Mouse (Mus musculus) lung, embryonic 16.5 days (tissue): ENCODE measurements around the gene Treml1. TPM values are rescaled to one million over a fixed set of nuclear protein-coding genes. Genes with fewer than 3 reads are reported as not detected.

Experiments used
- ATAC-seq: fragments of 200-750 bp; cut with Nextera tagmentation; 2 replicates; pipeline ENCODE4 v1.8.0; 2017; ENCODE audit warnings: low read depth, mild to moderate bottlenecking, moderate library complexity
- H3K27ac ChIP-seq: fragments of 300-500 bp; sonication (generic); 2 replicates; pipeline ENCODE4 v1.5.1; 2014; ENCODE audit warnings: mild to moderate bottlenecking, control low read depth, low read length
- H3K27me3 ChIP-seq: fragments of 300-500 bp; sonication (generic); 2 replicates; pipeline ENCODE4 v1.6.1; 2014; ENCODE audit warnings: low read depth, low read length, mixed read lengths; ENCODE audit not compliant: control insufficient read depth, insufficient read depth
- H3K36me3 ChIP-seq: fragments of 300-500 bp; sonication (generic); 2 replicates; pipeline ENCODE4 v1.6.1; 2014; ENCODE audit warnings: low read length; ENCODE audit not compliant: control insufficient read depth, insufficient read depth
- H3K4me1 ChIP-seq: fragments of 300-500 bp; sonication (generic); replicated peaks from 2 replicates; pipeline ENCODE4 v1.6.1; 2014; ENCODE audit warnings: low read length, mixed read lengths; ENCODE audit not compliant: control insufficient read depth, insufficient read depth
- H3K4me2 ChIP-seq: fragments of 300-500 bp; sonication (generic); 2 replicates; pipeline ENCODE4 v1.6.1; 2014; ENCODE audit warnings: low read depth, low read length, control low read depth
- H3K4me3 ChIP-seq: fragments of 300-500 bp; sonication (generic); 2 replicates; pipeline ENCODE4 v1.5.1; 2014; ENCODE audit warnings: mild to moderate bottlenecking, low read length, control low read depth
- H3K9ac ChIP-seq: fragments of 300-500 bp; sonication (generic); 2 replicates; pipeline ENCODE4 v1.6.1; 2014; ENCODE audit warnings: low read length, control low read depth
- H3K9me3 ChIP-seq: fragments of 300-500 bp; sonication (generic); 2 replicates; pipeline ENCODE4 v1.6.1; 2016; ENCODE audit warnings: low read length; ENCODE audit not compliant: control insufficient read depth
- WGBS: fragments of 180-500 bp; shearing (Covaris S2); extraction: QIAGEN DNeasy Blood & Tissue Kit; methylation state at CpG from one replicate; pipeline ENCODE4 v1.1.7; 2014; 5-methylcytosine and 5-hydroxymethylcytosine counted together
- polyA plus RNA-seq: library from polyadenylated mRNA; unstranded; fragments of >200 nt; fragmentation: Nextera tagmentation; extraction: Ambion mirVana; gene quantifications from 2 replicates; pipeline ENCODE4 v1.2.1, GENCODE M21; 2015

The Treml1 gene
- polyA plus RNA-seq, 1 experiment from 2014 or later, result 2.6 TPM

DNA sequence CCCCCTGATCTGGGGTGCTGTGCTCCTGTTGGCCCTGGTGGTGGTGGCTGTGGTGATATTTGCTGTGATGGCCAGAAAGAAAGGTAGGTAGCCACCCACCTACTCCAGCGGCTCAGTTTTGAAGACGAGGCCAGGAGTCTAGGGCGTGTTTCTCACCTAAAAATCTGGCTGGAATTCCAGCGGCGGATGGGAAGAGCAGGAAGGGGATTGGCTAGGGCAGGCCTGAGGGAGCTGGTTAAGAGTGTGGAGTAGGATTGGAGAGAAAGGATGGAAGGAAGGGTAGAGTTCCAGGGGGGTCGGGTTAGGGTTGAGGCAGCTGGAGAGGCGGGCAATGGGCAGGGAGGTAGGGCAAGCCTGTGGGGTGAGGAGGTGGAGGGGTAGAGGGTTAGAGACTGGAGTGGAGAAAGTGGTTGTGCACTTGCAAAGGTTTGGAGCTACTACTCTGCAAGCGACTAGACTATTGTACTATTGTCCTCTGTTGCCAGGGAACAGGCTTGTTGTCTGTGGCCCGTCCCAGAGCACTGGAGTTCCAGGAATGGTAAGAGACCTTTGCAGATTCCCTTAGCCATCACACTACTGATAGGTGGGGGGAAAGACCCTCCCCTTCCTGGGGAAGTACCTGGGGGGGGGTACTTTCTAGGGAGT, 5.9 kb downstream of the Treml1 start:
- no peak overlapping the region for H3K27ac ChIP-seq
- ATAC-seq, result no peak
- H3K36me3 ChIP-seq, result no peaks in the 10 kb centered on the region
- 73% methylated on average over 9 of the region's 9 CpGs for WGBS
- no peak overlapping the region for H3K9ac ChIP-seq
- no peak overlapping the region for H3K4me3 ChIP-seq
- no peaks in the 10 kb centered on the region for H3K27me3 ChIP-seq
- H3K4me1 ChIP-seq, result no peaks in the 10 kb centered on the region
- no peak overlapping the region for H3K4me2 ChIP-seq
- H3K9me3 ChIP-seq, result no peaks in the 10 kb centered on the region

DNA sequence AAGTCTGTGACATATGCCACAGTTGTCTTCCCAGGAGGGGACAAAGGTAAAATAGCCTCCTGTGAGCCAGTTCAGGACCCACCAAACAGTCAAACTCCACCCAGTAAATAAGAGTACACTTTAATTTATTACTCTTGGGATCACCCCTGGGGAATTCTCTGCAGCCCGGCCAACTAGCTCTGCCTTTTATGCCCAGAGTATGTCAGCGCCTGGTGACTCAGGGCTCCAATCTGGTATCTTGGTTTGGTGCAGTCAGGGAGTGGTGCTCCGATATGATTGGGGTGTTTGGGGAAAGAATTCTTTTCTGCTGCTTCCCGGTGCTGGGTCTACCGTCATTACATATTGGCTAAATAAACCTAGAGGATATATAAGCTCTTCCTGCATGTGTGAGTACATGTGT, 7.1 kb downstream of the Treml1 start:
- 74% methylated on average over 5 of the region's 5 CpGs for WGBS
- H3K9me3 ChIP-seq, result no peaks in the 10 kb centered on the region
- H3K27me3 ChIP-seq, result no peaks in the 10 kb centered on the region
- no peak overlapping the region for H3K4me2 ChIP-seq
- no peak for ATAC-seq
- H3K36me3 ChIP-seq, result no peaks in the 10 kb centered on the region
- H3K4me3 ChIP-seq, result no peak overlapping the region
- no peak overlapping the region for H3K9ac ChIP-seq
- no peaks in the 10 kb centered on the region for H3K4me1 ChIP-seq
- no peak overlapping the region for H3K27ac ChIP-seq

DNA sequence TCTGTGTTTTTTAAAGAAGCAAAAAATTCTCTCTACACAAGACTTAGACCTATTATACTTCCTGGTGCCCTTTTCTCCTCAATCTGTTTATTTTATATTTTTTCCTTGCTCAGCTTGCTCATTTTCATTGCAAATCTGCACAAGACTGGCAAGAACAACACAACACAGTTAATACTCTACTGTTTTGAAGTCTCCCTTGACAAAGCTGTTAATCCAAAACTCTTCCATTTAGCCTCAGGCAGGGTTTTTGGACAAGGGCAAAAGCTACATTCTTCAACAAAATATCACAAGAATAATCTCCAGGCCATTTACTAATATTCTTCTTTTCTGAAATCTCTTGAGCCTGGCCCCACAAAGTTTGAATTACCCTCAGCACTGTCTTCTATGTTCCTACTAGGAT, 11.9 kb downstream of the Treml1 start:
- Histone ChIP-seq H3K27me3 (no peaks in the 10 kb centered on the region), H3K4me2 (no peak overlapping the region), H3K9ac (no peak overlapping the region), H3K4me3 (no peak overlapping the region), H3K27ac (no peak overlapping the region), H3K9me3 (no peaks in the 10 kb centered on the region), H3K36me3 (no peaks in the 10 kb centered on the region), H3K4me1 (no peaks in the 10 kb centered on the region)
- ATAC-seq, result no peak

DNA sequence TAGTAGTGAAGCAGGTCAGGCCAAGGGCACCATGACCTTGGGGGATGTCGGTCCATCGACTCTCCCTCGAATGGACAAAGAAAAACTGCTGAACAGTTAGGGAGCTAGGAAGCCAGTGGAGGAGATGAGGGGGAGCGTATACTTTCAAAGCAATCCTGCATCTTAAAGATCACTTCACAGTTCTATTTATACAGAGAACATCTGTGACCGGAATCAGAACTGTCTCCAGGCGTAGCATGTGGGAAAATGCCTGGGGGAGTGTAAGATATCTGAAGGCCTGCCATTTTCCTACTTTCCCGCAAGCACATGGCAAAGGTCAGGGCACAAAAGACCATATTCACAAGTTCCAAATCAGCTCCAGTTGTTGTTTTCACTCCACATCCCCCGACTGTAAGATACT, 13.3 kb downstream of the Treml1 start:
- 72% methylated on average over 8 of the region's 8 CpGs for WGBS
- no peaks in the 10 kb centered on the region for H3K27me3 ChIP-seq
- no peak for ATAC-seq
- H3K9ac ChIP-seq, result no peak overlapping the region
- H3K4me2 ChIP-seq, result no peak overlapping the region
- H3K27ac ChIP-seq, result no peak overlapping the region
- H3K9me3 ChIP-seq, result no peaks in the 10 kb centered on the region
- no peak overlapping the region for H3K4me3 ChIP-seq
- no peaks in the 10 kb centered on the region for H3K36me3 ChIP-seq
- H3K4me1 ChIP-seq, result no peaks in the 10 kb centered on the region

DNA sequence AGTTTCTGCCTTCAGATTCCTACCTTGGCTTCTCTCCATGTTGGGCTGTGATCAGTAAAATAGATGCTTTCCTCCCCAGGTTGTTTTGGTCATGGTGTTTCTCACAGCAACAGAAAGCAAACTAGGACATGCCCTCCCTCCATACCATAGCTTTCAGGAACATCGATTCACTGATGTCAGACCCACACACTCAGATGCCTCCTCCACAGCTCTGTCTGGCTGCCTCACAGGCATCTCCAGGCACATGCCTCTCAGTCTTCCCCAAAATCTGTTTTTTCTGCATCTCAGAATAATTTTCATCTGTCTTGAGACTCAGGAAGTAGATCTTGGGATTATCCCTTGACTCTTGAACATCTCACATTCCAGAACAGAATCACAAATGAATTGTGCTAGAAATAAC, 16.4 kb downstream of the Treml1 start:
- H3K4me3 ChIP-seq, result no peak overlapping the region
- 89% methylated on average over 1 of the region's 1 CpGs for WGBS
- H3K27me3 ChIP-seq, result no peaks in the 10 kb centered on the region
- H3K4me1 ChIP-seq, result no peaks in the 10 kb centered on the region
- H3K9me3 ChIP-seq, result no peaks in the 10 kb centered on the region
- no peak overlapping the region for H3K4me2 ChIP-seq
- H3K27ac ChIP-seq, result no peak overlapping the region
- no peaks in the 10 kb centered on the region for H3K36me3 ChIP-seq
- no peak for ATAC-seq
- H3K9ac ChIP-seq, result no peak overlapping the region

DNA sequence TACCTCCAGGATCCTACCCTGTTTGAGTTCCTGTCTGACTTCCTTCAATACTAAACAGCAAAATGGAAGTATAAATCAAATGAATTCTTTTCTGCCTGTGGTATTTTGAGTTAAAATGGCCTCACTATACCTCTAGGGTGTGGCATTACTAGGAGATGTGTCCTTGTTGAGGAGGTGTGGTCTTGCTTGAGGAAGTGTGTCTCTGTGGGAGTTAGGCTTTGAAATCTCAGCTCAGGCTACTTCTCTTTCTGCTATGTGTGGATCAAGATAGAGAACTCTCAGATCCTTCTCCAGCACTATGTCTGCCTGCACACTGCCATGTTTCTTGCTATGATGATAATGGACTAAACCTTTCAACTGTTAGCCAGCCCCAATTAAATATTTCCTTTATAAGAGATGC, 19.3 kb downstream of the Treml1 start:
- Histone ChIP-seq H3K9ac (no peak overlapping the region), H3K27me3 (no peaks in the 10 kb centered on the region), H3K36me3 (no peaks in the 10 kb centered on the region), H3K27ac (no peak overlapping the region), H3K4me1 (no peaks in the 10 kb centered on the region), H3K4me3 (no peak overlapping the region), H3K9me3 (no peaks in the 10 kb centered on the region), H3K4me2 (no peak overlapping the region)
- no peak for ATAC-seq

DNA sequence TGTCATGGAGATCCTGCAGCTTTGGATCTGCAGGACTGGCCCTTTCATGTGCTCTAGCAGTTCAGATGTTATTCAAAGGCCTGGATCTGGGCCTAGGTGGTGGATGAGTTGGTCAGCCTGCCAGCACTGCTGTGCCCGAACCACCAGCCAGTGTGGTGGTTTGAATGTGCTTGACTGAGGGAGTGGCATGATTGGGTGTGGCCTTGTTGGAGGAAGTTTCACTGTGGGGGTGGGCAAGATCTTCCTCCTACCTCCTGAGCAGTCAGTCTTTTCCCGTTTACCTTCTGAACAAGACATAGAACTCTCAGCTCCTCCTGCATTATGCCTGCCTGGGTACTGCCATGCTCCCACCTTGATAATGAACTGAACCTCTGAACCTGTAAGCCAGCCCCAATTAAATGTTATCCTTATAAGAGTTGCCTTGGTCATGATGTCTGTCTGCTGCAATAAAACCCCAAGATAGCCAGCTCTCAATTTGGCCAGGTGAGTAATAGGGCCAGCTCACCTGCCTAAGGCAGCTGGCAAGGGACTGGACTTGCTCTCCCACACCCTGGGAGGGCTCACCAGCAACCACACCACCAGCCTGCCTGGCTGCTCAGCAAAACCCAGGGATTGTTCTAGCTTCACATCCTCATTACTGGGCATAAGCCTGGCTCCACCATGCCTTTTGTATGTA, 26.2 kb downstream of the Treml1 start:
- no peak for ATAC-seq
- Histone ChIP-seq H3K36me3 (peaks cover 37% of the 10 kb centered on the region), H3K9ac (no peak overlapping the region), H3K27me3 (no peaks in the 10 kb centered on the region), H3K27ac (no peak overlapping the region), H3K4me1 (no peaks in the 10 kb centered on the region), H3K4me2 (no peak overlapping the region), H3K9me3 (no peaks in the 10 kb centered on the region), H3K4me3 (no peak overlapping the region)
- 62% methylated on average over 2 of the region's 2 CpGs for WGBS

DNA sequence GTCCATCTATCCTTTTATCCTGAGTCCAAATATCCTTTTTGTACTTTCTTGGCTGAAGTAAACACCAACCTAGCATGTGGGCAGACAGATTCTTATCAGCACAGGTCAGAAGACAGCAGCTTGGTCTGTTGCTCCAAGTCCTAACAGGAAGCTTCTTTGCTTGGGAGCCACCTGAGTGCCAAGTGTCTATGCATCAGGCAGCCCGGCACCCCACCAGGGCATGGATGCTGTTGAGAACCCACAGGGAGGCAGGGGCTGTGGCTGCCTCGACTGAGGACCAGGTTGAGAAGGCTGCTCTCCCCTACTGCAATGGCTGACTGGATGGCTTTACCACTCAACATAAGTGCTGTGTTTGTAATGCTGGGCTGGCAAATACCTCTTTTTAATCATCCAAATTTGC, 28.9 kb downstream of the Treml1 start:
- H3K27me3 ChIP-seq, result no peaks in the 10 kb centered on the region
- WGBS, result 89% methylated on average over 2 of the region's 2 CpGs
- no peak overlapping the region for H3K27ac ChIP-seq
- no peaks in the 10 kb centered on the region for H3K4me1 ChIP-seq
- no peak overlapping the region for H3K4me3 ChIP-seq
- H3K9ac ChIP-seq, result no peak overlapping the region
- ATAC-seq, result no peak
- no peaks in the 10 kb centered on the region for H3K9me3 ChIP-seq
- peaks cover 64% of the 10 kb centered on the region for H3K36me3 ChIP-seq
- no peak overlapping the region for H3K4me2 ChIP-seq

DNA sequence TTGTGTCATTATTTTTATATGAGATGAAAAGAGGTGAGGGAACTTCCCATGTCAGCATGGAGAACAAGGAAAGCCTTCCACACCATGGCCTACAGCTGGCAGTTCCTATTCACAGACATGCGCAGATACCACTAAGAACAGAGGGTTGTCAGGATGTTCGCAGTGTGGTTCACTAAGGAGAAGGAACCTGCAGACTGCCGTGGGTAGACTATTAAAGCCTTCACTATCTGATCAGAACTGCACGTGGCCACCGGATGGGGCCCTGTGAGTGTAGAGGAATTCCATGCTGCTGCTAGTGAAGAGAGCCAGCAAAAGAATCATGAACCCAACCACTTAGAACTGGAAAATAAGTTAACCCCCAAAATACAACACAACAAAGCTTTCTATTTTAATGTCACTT, 29.7 kb downstream of the Treml1 start:
- H3K4me3 ChIP-seq, result no peak overlapping the region
- H3K9me3 ChIP-seq, result no peaks in the 10 kb centered on the region
- 84% methylated on average over 5 of the region's 5 CpGs for WGBS
- no peak overlapping the region for H3K4me2 ChIP-seq
- H3K36me3 ChIP-seq, result peaks cover 66% of the 10 kb centered on the region
- H3K27ac ChIP-seq, result no peak overlapping the region
- H3K9ac ChIP-seq, result no peak overlapping the region
- no peaks in the 10 kb centered on the region for H3K27me3 ChIP-seq
- ATAC-seq, result no peak
- no peaks in the 10 kb centered on the region for H3K4me1 ChIP-seq
